Mouse (Mus musculus) cortical plate, adult 2 months (tissue): ENCODE data around the gene Eif4e2.

Experiments used
- CTCF ChIP-seq: fragments of 200-500 bp; IDR thresholded peaks from 2 replicates; pipeline ENCODE4 v1.5.1; 2011; ENCODE audit warnings: mild to moderate bottlenecking, control low read depth, low read length; ENCODE audit not compliant: insufficient read depth; ENCODE audit errors: extremely low read depth
- POLR2A ChIP-seq: fragments of 200-500 bp; IDR thresholded peaks from 2 replicates; pipeline ENCODE4 v1.6.1; 2011; ENCODE audit warnings: mild to moderate bottlenecking, low read length, control low read depth; ENCODE audit not compliant: insufficient read depth; ENCODE audit errors: extremely low read depth

- no peak for TF ChIP-seq POLR2A
- TF ChIP-seq CTCF: no peak
These were observed 25.3 kb downstream of the Eif4e2 start for GRCm38 (mm10) chr1:87239056-87239455.
